Mouse (Mus musculus): Measurements from ENCODE around the gene Zfp874b. TPM values are rescaled to one million over a fixed set of nuclear protein-coding genes. Genes with fewer than 3 reads are reported as not detected.
A peak's percentile ranks its signal among the peaks of the same experiment; 100 is the strongest.
"Not testable (repeated sequence)": the region's sequence is repeated elsewhere in the genome, so short reads cannot be mapped to it uniquely, and the experiment has no call there.

The Zfp874b gene
- total and polyA plus RNA-seq, 2 experiments from 2014 or later, result 2.4 to 12.7 TPM

DNA sequence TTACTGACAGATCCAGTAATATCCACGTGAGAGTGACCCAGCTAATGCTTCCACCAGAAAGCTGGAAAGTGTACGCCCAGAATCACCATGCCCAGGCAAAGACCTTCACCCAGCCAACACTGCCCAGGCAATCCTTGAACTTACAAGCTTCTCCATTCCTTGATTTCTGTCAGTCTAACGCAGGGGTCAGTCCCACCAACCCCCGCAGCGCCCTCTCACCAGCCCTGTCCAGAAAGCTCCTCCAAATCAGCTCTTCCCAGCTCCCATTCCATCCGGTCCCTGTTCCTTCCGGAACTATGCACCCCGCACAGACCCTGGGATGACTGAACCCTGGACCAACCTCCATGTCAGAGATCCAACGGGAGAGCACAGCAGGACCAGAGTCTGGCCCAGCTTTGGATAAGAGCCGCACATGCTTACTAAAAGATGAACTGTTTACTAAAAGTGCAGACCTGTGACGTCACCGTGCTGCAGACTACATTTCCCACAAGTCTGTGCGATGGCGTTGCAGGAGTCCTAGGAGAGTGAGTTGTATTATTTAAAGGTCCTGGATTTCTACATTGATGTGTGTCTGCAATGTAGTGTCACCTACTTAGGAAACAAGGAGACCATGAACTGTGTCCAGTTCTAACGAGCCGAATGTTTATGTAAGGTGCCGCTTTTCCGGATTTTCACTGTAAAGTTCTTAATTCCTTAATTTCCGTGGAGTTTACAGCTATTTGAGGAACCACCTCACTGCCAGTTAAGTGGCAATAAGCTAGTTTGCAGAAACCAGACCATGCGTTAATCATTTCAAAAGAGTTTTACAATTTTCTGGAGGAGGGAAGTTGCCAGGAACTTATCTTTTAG is 32.7 kb downstream of the Zfp874b start, which contains the start of gene Zfp874a:
TSS of gene Zfp874a (minus strand) at position 453 of the 849 bp plus-strand sequence.
- no peaks in the 10 kb centered on the region for H3K4me1 ChIP-seq (ENCODE audit: insufficient read depth, low read length)
- peak within 1 kb of the TSS; percentile 20; the same call in 1 of the 2 replicates for H3K27ac ChIP-seq
- peak; percentile 93 for DNase-seq (ENCODE audit: low spot score)
- peak; percentile 97 for ATAC-seq
- H3K36me3 ChIP-seq (ENCODE audit: insufficient read depth, low read length), result peaks cover 7% of the 10 kb centered on the region; the same call in 1 of the 2 replicates
- no peak for TF ChIP-seq CTCF (IDR thresholded peaks at IDR 0.05; ENCODE audit: low read depth)
- H3K9ac ChIP-seq (replicated peaks; ENCODE audit: low read length), result peak within 1 kb of the TSS; percentile 51
- under 1% methylated on average over 20 of the region's 20 CpGs for WGBS
- H3K27me3 ChIP-seq (ENCODE audit: insufficient read depth, low read length), result no peaks in the 10 kb centered on the region
- peak within 1 kb of the TSS; percentile 73 for H3K4me2 ChIP-seq (ENCODE audit: low read depth, low read length)
- peak within 1 kb of the TSS; percentile 55 for H3K4me3 ChIP-seq (ENCODE audit: low read length)
- H3K9me3 ChIP-seq (ENCODE audit: low read length), result no peaks in the 10 kb centered on the region

DNA sequence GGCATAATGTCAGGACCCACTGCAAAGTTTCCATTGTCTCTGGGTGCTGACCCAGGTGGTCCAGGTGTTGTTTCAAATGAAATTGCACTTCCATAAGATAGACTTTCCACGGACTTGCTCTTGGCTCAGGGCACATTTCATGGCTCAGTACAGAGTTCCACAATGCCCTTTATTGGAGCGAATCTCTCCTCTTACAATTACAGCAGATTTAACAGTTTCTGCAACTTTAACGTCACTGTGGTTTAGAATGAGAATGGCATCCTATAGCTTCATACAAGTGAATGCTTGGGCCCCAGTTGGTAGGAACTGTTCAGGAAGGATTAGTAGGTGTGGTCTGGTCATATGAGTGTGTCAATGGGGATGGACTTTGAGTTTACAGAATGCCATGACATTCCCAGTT is 47.0 kb downstream of the Zfp874b start:
- not testable (repeated sequence) for ATAC-seq; H3K4me2 ChIP-seq (ENCODE audit: low read depth, low read length); H3K27ac ChIP-seq; DNase-seq (ENCODE audit: low spot score); H3K4me1 ChIP-seq (ENCODE audit: insufficient read depth, low read length); H3K4me3 ChIP-seq (ENCODE audit: low read length); H3K27me3 ChIP-seq (ENCODE audit: insufficient read depth, low read length); H3K9ac ChIP-seq (replicated peaks; ENCODE audit: low read length); H3K9me3 ChIP-seq (ENCODE audit: low read length); H3K36me3 ChIP-seq (ENCODE audit: insufficient read depth, low read length)
- 100% methylated on average over 1 of the region's 3 CpGs for WGBS

DNA sequence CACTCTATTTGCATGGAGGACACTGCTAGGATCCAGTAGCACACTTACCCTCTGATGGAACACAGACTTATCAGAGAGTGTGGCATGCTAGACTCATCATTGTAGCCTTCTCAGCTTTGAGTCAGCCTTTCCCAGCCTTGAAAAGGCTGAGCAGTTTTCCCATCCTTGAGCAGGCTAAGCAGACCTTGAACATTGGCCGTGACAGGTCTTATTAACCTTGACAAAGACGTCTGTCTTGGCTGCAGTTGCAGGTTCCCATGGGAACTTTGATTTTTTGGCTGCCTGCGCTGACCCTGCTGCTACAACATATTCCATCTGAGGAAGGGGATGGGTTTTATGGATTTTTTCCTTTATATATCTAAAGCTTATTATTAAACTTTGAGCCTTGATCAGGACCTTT is 55.9 kb downstream of the Zfp874b start:
- Histone ChIP-seq H3K4me3 (ENCODE audit: low read length) (no peak overlapping the region), H3K4me2 (ENCODE audit: low read depth, low read length) (no peak overlapping the region), H3K27ac (no peak overlapping the region), H3K27me3 (ENCODE audit: insufficient read depth, low read length) (no peaks in the 10 kb centered on the region), H3K4me1 (ENCODE audit: insufficient read depth, low read length) (no peaks in the 10 kb centered on the region), H3K36me3 (ENCODE audit: insufficient read depth, low read length) (no peaks in the 10 kb centered on the region), H3K9me3 (ENCODE audit: low read length) (no peaks in the 10 kb centered on the region), H3K9ac (replicated peaks; ENCODE audit: low read length) (no peak overlapping the region)
- ATAC-seq (no peak), DNase-seq (ENCODE audit: low spot score) (peak; percentile 2)
- WGBS, result 43% methylated on average over 3 of the region's 3 CpGs
- TF ChIP-seq CTCF (IDR thresholded peaks at IDR 0.05; ENCODE audit: low read depth), result no peak

DNA sequence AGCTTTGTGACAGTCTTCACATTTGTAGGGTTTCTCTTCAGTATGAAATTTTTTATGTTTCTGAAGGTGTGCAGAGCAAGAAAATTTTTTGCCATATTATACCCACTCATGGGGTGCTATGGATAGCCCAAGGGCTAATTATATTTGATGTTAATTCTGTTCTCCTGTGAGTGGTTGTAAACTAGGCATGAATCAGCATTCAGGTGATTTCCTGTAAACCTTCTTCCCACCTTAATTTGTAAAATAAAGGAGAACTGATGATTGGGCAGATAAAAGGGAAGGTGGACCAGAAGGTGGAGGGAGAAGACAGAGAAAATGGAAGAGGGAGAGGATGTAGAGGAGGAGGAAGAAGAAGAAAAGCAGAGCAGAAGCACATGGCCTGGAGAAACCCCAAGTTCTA is 58.4 kb downstream of the Zfp874b start:
- H3K36me3 ChIP-seq (ENCODE audit: insufficient read depth, low read length); H3K9ac ChIP-seq (replicated peaks; ENCODE audit: low read length); H3K4me3 ChIP-seq (ENCODE audit: low read length); ATAC-seq; H3K9me3 ChIP-seq (ENCODE audit: low read length); H3K27me3 ChIP-seq (ENCODE audit: insufficient read depth, low read length); H3K4me1 ChIP-seq (ENCODE audit: insufficient read depth, low read length); H3K4me2 ChIP-seq (ENCODE audit: low read depth, low read length); DNase-seq (ENCODE audit: low spot score); H3K27ac ChIP-seq: not testable (repeated sequence)

- not testable (repeated sequence) for H3K9ac ChIP-seq (replicated peaks; ENCODE audit: low read length); ATAC-seq; H3K27ac ChIP-seq; H3K36me3 ChIP-seq (ENCODE audit: insufficient read depth, low read length); H3K27me3 ChIP-seq (ENCODE audit: insufficient read depth, low read length); H3K9me3 ChIP-seq (ENCODE audit: low read length); H3K4me1 ChIP-seq (ENCODE audit: insufficient read depth, low read length); H3K4me3 ChIP-seq (ENCODE audit: low read length); DNase-seq (ENCODE audit: low spot score); H3K4me2 ChIP-seq (ENCODE audit: low read depth, low read length)
- WGBS, result 58% methylated on average over 2 of the region's 2 CpGs
These were observed 61.5 kb downstream of the Zfp874b start for GRCm38 (mm10) chr13:67422532-67422931.

Other genes with a start within 250 kb of the Zfp874b start
- 5.2 and 11.1 TPM in 2 replicates for gene Zfp458, start 205.8 kb downstream of the Zfp874b start, total RNA-seq (2014; rRNA removed)
- gene Zfp458, start 205.8 kb downstream of the Zfp874b start, polyA plus RNA-seq (2015; fragmentation: Nextera tagmentation; extraction: Ambion mirVana), result 3.2 and 4.3 TPM in 2 replicates
- gene Zfp457, start 177.8 kb downstream of the Zfp874b start, total RNA-seq (2014; rRNA removed), result 1.6 and 3.7 TPM in 2 replicates
- gene Zfp457, start 177.8 kb downstream of the Zfp874b start, polyA plus RNA-seq (2015; fragmentation: Nextera tagmentation; extraction: Ambion mirVana), result 0.73 and 0.81 TPM in 2 replicates
- 2.5 and 4.1 TPM in 2 replicates for gene Zfp595, start 151.7 kb downstream of the Zfp874b start, total RNA-seq (2014; rRNA removed)
- 0.66 and 0.84 TPM in 2 replicates for gene Zfp595, start 151.7 kb downstream of the Zfp874b start, polyA plus RNA-seq (2015; fragmentation: Nextera tagmentation; extraction: Ambion mirVana)
- gene Gm28044, start 123.7 kb downstream of the Zfp874b start, total RNA-seq (2014; rRNA removed), result not detected in 2 replicates
- 0.51 TPM in 1 of 2 replicates, not detected in the other for gene Gm28044, start 123.7 kb downstream of the Zfp874b start, polyA plus RNA-seq (2015; fragmentation: Nextera tagmentation; extraction: Ambion mirVana)
- 0.43 and 0.84 TPM in 2 replicates for gene Zfp953, start 123.7 kb downstream of the Zfp874b start, total RNA-seq (2014; rRNA removed)
- 0.23 and 0.24 TPM in 2 replicates for gene Zfp953, start 123.7 kb downstream of the Zfp874b start, polyA plus RNA-seq (2015; fragmentation: Nextera tagmentation; extraction: Ambion mirVana)
- not detected in 2 replicates for gene Gm28041, start 108.5 kb downstream of the Zfp874b start, total RNA-seq (2014; rRNA removed)
- gene Gm28041, start 108.5 kb downstream of the Zfp874b start, polyA plus RNA-seq (2015; fragmentation: Nextera tagmentation; extraction: Ambion mirVana), result not detected in 2 replicates
- 0.14 and 0.37 TPM in 2 replicates for gene Zfp456, start 108.4 kb downstream of the Zfp874b start, total RNA-seq (2014; rRNA removed)
- 0.24 and 0.33 TPM in 2 replicates for gene Zfp456, start 108.4 kb downstream of the Zfp874b start, polyA plus RNA-seq (2015; fragmentation: Nextera tagmentation; extraction: Ambion mirVana)
- gene Zfp429, start 84.4 kb downstream of the Zfp874b start, total RNA-seq (2014; rRNA removed), result 1.3 and 2.9 TPM in 2 replicates
- 1.0 and 2.1 TPM in 2 replicates for gene Zfp429, start 84.4 kb downstream of the Zfp874b start, polyA plus RNA-seq (2015; fragmentation: Nextera tagmentation; extraction: Ambion mirVana)
- gene Zfp459, start 62.8 kb downstream of the Zfp874b start, total RNA-seq (2014; rRNA removed), result 0.78 and 3.0 TPM in 2 replicates
- 0.63 and 1.6 TPM in 2 replicates for gene Zfp459, start 62.8 kb downstream of the Zfp874b start, polyA plus RNA-seq (2015; fragmentation: Nextera tagmentation; extraction: Ambion mirVana)
- gene Zfp874a, start 32.6 kb downstream of the Zfp874b start, total RNA-seq (2014; rRNA removed), result 4.0 and 12.6 TPM in 2 replicates
- 3.5 and 3.9 TPM in 2 replicates for gene Zfp874a, start 32.6 kb downstream of the Zfp874b start, polyA plus RNA-seq (2015; fragmentation: Nextera tagmentation; extraction: Ambion mirVana)
- 3.0 and 3.6 TPM in 2 replicates for gene Zfp58, start 16.3 kb upstream of the Zfp874b start, total RNA-seq (2014; rRNA removed)
- 3.7 and 4.4 TPM in 2 replicates for gene Zfp58, start 16.3 kb upstream of the Zfp874b start, polyA plus RNA-seq (2015; fragmentation: Nextera tagmentation; extraction: Ambion mirVana)
- gene Gm26965, start 41.9 kb upstream of the Zfp874b start, total RNA-seq (2014; rRNA removed), result not detected in 2 replicates
- 0.45 TPM in 1 of 2 replicates, not detected in the other for gene Gm26965, start 41.9 kb upstream of the Zfp874b start, polyA plus RNA-seq (2015; fragmentation: Nextera tagmentation; extraction: Ambion mirVana)
- gene Zfp87, start 41.9 kb upstream of the Zfp874b start, total RNA-seq (2014; rRNA removed), result 22.8 and 23.4 TPM in 2 replicates
- gene Zfp87, start 41.9 kb upstream of the Zfp874b start, polyA plus RNA-seq (2015; fragmentation: Nextera tagmentation; extraction: Ambion mirVana), result 27.0 and 33.3 TPM in 2 replicates
- 14.3 and 23.1 TPM in 2 replicates for gene Zfp748, start 69.6 kb upstream of the Zfp874b start, total RNA-seq (2014; rRNA removed)
- 7.6 and 7.8 TPM in 2 replicates for gene Zfp748, start 69.6 kb upstream of the Zfp874b start, polyA plus RNA-seq (2015; fragmentation: Nextera tagmentation; extraction: Ambion mirVana)
- gene Zfp729b, start 125.4 kb upstream of the Zfp874b start, total RNA-seq (2014; rRNA removed), result 4.1 and 5.2 TPM in 2 replicates
- 3.1 and 3.3 TPM in 2 replicates for gene Zfp729b, start 125.4 kb upstream of the Zfp874b start, polyA plus RNA-seq (2015; fragmentation: Nextera tagmentation; extraction: Ambion mirVana)
- gene Gm49345, start 153.5 kb upstream of the Zfp874b start, total RNA-seq (2014; rRNA removed), result not detected in 2 replicates
- gene Gm49345, start 153.5 kb upstream of the Zfp874b start, polyA plus RNA-seq (2015; fragmentation: Nextera tagmentation; extraction: Ambion mirVana), result 1.7 and 2.0 TPM in 2 replicates
- gene Zfp729a, start 153.5 kb upstream of the Zfp874b start, total RNA-seq (2014; rRNA removed), result 3.9 and 4.0 TPM in 2 replicates
- gene Zfp729a, start 153.5 kb upstream of the Zfp874b start, polyA plus RNA-seq (2015; fragmentation: Nextera tagmentation; extraction: Ambion mirVana), result 1.9 and 3.3 TPM in 2 replicates
- gene Zfp738, start 202.8 kb upstream of the Zfp874b start, total RNA-seq (2014; rRNA removed), result 8.2 and 18.6 TPM in 2 replicates
- gene Zfp738, start 202.8 kb upstream of the Zfp874b start, polyA plus RNA-seq (2015; fragmentation: Nextera tagmentation; extraction: Ambion mirVana), result 9.7 and 10.3 TPM in 2 replicates
- 8.5 and 10.0 TPM in 2 replicates for gene Zfp65, start 244.9 kb upstream of the Zfp874b start, total RNA-seq (2014; rRNA removed)
- gene Zfp65, start 244.9 kb upstream of the Zfp874b start, polyA plus RNA-seq (2015; fragmentation: Nextera tagmentation; extraction: Ambion mirVana), result 4.2 and 5.1 TPM in 2 replicates